Mouse (Mus musculus) bone marrow macrophage, adult 2 months (primary cell): ENCODE results near the gene Frmd4b. TPM values are rescaled to one million over a fixed set of nuclear protein-coding genes. Genes with fewer than 3 reads are reported as not detected.

Experiments used
- H3K27ac ChIP-seq: 2 replicates; pipeline ENCODE4 v1.5.1; 2012; ENCODE audit warnings: low read depth, low read length; ENCODE audit not compliant: insufficient read depth
- H3K4me1 ChIP-seq: 2 replicates; pipeline ENCODE4 v1.6.1; 2012; ENCODE audit warnings: low read length; ENCODE audit not compliant: control insufficient read depth, insufficient read depth
- H3K4me3 ChIP-seq: 2 replicates; pipeline ENCODE4 v1.5.1; 2012; ENCODE audit warnings: mild to moderate bottlenecking, low read length, moderate library complexity; ENCODE audit not compliant: insufficient read depth
- CTCF ChIP-seq: IDR thresholded peaks from 2 replicates; pipeline ENCODE4 v1.5.1; 2012; ENCODE audit warnings: low read depth, mild to moderate bottlenecking, low read length, moderate library complexity
- POLR2A ChIP-seq: IDR thresholded peaks from 2 replicates; pipeline ENCODE4 v1.6.1; 2012; ENCODE audit warnings: mild to moderate bottlenecking, low read depth, low read length, borderline replicate concordance
- polyA plus RNA-seq: library from polyadenylated mRNA; stranded (reverse); fragments of >200 nt; gene quantifications from 2 replicates; pipeline ENCODE4 v1.2.4, GENCODE M21; 2012; ENCODE audit not compliant: missing spikeins, insufficient read depth, insufficient read length

Gene Frmd4b
- polyA plus RNA-seq, 1 experiment = 115 TPM

GRCm38 (mm10) chr6:97458358-97458757 lies 159.0 kb downstream of the Frmd4b start:
- peak overlapping the region; percentile 100 for H3K27ac ChIP-seq
- TF ChIP-seq CTCF = no peak
- no peak for TF ChIP-seq POLR2A
- H3K4me1 ChIP-seq = peaks cover 87% of the 10 kb centered on the region
- H3K4me3 ChIP-seq = peak overlapping the region; percentile 36

- Histone ChIP-seq H3K27ac (peak overlapping the region; percentile 100), H3K4me3 (peak overlapping the region; percentile 45), H3K4me1 (peaks cover 85% of the 10 kb centered on the region)
- no peak for TF ChIP-seq CTCF
- TF ChIP-seq POLR2A = no peak
Observed at GRCm38 (mm10) chr6:97457954-97458353, 159.4 kb downstream of the Frmd4b start.

- no peak for TF ChIP-seq CTCF
- TF ChIP-seq POLR2A = no peak
- Histone ChIP-seq H3K27ac (peak overlapping the region; percentile 100), H3K4me3 (peak overlapping the region; percentile 45), H3K4me1 (peaks cover 85% of the 10 kb centered on the region)
Observed at GRCm38 (mm10) chr6:97457210-97457609, 160.1 kb downstream of the Frmd4b start.

- peaks cover 81% of the 10 kb centered on the region for H3K4me1 ChIP-seq
- H3K4me3 ChIP-seq = no peak overlapping the region
- TF ChIP-seq POLR2A (no peak), CTCF (no peak)
- peak overlapping the region; percentile 73 for H3K27ac ChIP-seq
Observed at GRCm38 (mm10) chr6:97452223-97452622, 165.1 kb downstream of the Frmd4b start.

- Histone ChIP-seq H3K4me3 (no peak overlapping the region), H3K4me1 (peaks cover 81% of the 10 kb centered on the region), H3K27ac (peak overlapping the region; percentile 87)
- TF ChIP-seq POLR2A = no peak
- TF ChIP-seq CTCF = no peak
Observed at GRCm38 (mm10) chr6:97449806-97450205, 167.5 kb downstream of the Frmd4b start.

GRCm38 (mm10) chr6:97447020-97447419 lies 170.3 kb downstream of the Frmd4b start:
- no peak overlapping the region for H3K4me3 ChIP-seq
- peak overlapping the region; percentile 55 for H3K27ac ChIP-seq
- no peak for TF ChIP-seq POLR2A
- no peak for TF ChIP-seq CTCF
- H3K4me1 ChIP-seq = peaks cover 82% of the 10 kb centered on the region

- peak overlapping the region; percentile 5; the same call in 1 of the 2 replicates for H3K27ac ChIP-seq
Observed at GRCm38 (mm10) chr6:97444145-97444544, 173.2 kb downstream of the Frmd4b start.

GRCm38 (mm10) chr6:97443522-97443921 lies 173.8 kb downstream of the Frmd4b start:
- Histone ChIP-seq H3K27ac (no peak overlapping the region), H3K4me1 (peaks cover 82% of the 10 kb centered on the region), H3K4me3 (no peak overlapping the region)
- no peak for TF ChIP-seq POLR2A
- TF ChIP-seq CTCF = no peak

More at GRCm38 (mm10) chr6:97444145-97444544, 173.2 kb downstream of the Frmd4b start:
- H3K4me1 ChIP-seq = peaks cover 86% of the 10 kb centered on the region
- no peak overlapping the region for H3K4me3 ChIP-seq
- TF ChIP-seq CTCF (no peak), POLR2A (no peak)

GRCm38 (mm10) chr6:97441357-97441756 lies 176.0 kb downstream of the Frmd4b start:
- H3K27ac ChIP-seq = peak overlapping the region; percentile 99
- H3K4me3 ChIP-seq = no peak overlapping the region; the same call in 1 of the 2 replicates
- TF ChIP-seq POLR2A = no peak
- no peak for TF ChIP-seq CTCF
- H3K4me1 ChIP-seq = peaks cover 79% of the 10 kb centered on the region

GRCm38 (mm10) chr6:97438918-97439645 lies 178.3 kb downstream of the Frmd4b start:
- Histone ChIP-seq H3K4me1 (peaks cover 76% of the 10 kb centered on the region), H3K27ac (peak overlapping the region; percentile 99), H3K4me3 (peak overlapping the region; percentile 43)
- TF ChIP-seq POLR2A (no peak; the same call in 1 of the 2 replicates), CTCF (no peak)

GRCm38 (mm10) chr6:97434753-97435152 lies 182.6 kb downstream of the Frmd4b start:
- TF ChIP-seq CTCF (no peak), POLR2A (no peak)
- Histone ChIP-seq H3K4me1 (peaks cover 49% of the 10 kb centered on the region), H3K4me3 (no peak overlapping the region), H3K27ac (no peak overlapping the region)
